Mouse (Mus musculus): ENCODE data around the gene Gm38431.

Gene Gm38431

DNA sequence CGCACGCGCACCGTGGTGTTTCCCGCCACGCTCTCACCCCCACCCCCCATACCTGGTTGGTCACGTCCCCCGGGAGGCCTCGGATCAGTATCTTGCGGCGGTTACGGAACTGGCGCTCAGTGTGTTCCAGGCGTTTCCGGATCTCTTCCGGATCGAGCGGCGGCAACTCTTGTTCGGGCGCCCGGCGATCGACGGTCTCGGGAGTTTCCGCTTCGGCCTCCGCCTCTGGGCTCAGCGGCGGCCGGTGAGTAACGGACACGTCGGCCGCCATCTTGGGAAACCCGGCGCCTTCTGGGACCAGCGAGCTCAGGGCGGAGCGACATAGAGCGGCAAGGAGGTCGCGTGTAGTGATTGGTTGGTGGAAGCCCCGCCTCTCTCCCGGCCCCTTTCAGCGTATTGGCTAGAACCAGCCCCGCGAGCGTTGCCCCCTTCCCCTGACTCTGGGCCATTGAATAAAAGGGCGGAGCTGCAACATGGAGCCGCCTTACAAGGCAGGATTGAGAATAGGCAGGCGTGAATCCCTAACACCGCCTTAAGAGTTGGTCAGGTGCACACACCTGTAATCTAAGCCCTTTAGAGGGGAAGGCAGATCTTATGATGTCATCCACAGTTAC is at the start of gene Gm38431, which contains the start of gene Raver1:
TSS of gene Gm38431 (minus strand) at position 291 of the 614 bp plus-strand sequence.
TSS of gene Raver1 (minus strand) at position 302 of the 614 bp plus-strand sequence.
- DNase-seq (ENCODE audit: low read depth, low spot score): peak; percentile 95

DNA sequence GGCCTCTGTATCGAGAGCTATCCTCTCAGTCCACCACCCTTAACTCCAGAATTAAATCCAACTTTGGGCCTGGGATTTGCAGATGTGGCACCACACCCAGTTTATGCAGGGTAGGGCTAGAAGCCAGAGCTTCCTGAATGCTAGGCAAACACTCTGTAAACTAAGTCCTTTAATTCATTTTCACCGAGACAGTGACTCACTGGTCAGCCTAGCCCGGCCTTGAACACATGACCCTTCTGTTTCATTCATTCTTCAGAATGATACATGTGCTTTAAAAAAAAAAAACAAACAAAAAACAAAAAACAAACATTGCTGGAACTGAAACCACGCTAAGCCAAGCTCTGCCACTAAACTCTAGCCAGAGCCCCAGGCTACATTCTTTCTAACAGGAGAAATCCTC is 46.6 kb upstream of the Gm38431 start:
- no peak for DNase-seq (ENCODE audit: low read depth, low spot score)

DNA sequence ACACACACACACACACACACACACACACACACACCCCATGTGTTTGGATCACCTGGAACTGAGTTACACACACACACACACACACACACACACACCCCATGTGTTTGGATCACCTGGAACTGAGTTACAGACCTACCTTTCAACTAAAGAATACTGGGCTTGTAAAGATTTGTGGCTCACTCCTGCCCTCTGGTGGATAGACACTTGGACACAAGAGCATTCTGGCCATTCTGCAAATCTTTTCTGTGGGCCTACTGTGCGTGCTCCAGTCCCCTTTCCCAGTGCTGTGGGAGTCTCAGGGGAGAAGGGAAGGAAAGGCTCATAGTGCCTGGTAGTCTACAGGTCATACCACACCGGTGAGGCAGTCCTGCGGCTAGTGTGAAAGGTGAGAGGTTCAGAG is 45.4 kb upstream of the Gm38431 start:
- no peak for DNase-seq (ENCODE audit: low read depth, low spot score)

DNA sequence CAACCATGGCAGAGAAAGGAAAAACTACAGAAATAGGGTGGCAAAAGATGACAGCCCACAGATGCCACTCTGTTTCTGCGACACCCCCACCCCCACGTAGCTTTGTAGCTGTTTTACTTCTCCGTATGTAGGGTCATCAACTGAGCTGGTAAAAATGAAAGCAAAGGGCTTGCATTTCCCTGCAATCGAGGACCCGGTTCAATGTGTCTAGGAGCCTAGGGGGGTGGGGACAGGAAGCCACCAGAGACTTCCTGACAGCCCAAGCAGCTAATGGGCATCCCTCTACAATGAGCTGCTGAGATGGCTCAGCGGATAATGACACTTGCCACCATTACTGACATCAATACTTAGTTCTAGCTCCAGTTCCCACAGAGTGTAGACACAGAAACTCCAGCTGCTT is 44.6 kb upstream of the Gm38431 start:
- DNase-seq (ENCODE audit: low read depth, low spot score): no peak

DNA sequence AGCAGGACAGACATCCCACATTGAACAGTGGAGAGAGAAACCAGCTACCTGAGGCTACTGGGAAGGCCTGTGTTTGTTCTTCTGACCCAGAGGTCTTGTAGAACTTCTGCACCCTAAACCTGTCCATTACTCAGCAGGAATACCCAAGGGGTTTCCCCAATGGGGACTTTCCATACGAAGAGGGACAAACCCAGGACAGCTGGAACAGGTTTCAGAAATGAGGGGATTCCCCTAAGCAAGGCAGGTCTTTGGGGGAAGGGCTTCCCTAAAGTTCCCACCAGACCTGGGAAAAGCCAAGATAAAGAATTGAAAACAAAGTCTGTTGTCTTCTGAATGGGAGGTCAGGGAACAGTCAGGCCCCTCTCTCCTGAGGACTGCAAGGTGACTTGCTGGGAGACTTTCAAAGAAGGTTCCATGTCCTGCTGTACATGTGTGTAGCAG is 44.2 kb upstream of the Gm38431 start:
- DNase-seq (ENCODE audit: low read depth, low spot score): no peak

DNA sequence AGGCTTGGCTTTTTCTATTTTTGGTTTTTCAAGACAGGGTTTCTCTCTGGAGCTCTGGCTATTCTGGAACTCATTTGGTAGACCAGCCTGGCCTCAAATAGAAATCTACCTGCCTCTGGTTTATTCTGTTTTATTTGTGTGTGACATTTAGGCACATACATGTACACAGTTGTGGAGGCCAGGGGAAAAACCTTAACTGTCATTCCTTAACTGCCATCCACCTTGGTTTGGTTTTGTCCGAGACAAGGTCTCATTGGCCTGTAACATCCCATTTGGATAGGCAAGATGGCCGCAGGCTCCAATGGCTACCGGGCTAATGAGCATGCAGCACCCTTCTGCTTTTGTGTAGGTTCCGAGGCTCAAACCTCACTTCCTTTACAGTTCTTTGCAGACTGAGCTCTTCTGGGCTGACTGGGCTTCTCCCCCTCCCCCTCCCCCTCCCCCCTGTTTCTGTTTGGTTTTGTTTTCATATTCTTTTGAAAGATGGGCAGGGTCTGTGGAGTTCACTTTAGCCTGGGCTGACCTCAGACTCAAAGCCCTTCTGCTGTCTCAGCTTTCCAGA is 43.6 kb upstream of the Gm38431 start:
- no peak for DNase-seq (ENCODE audit: low read depth, low spot score)

DNA sequence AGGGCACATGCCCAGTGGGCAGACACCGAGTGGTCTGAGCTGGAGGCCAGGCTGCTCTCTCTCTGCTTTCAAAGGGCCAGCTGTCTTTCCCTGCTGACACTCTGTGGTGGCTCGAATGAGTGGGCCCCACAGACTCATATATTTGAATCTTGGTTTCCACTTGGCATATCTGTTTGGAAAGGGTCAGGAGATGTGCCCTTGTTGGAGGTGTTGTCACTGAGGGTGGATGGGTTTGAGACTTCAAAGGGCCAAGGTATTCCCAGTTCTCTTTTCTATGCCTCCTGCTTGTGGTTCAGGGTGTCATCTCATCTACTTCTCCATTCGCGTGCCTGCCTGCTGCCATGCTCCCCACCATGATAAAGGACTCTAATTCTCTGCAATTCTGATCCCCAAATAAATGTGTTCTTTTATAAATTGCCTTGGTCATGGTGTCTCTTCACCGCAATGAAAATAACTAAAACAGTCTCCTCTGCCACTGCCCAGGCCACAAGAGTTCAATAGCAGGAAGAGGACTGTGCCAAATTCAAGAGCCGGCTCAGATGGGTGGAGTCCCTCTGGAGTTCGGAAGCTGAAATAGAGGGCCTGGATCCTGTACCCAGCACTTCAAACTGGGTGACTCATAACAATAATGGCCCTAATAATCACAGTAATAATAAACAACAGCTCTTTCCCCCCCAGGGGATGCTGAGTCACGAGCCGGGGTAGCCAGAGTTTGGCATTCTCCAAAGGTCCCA is 43.0 kb upstream of the Gm38431 start:
- no peak for DNase-seq (ENCODE audit: low read depth, low spot score)

DNA sequence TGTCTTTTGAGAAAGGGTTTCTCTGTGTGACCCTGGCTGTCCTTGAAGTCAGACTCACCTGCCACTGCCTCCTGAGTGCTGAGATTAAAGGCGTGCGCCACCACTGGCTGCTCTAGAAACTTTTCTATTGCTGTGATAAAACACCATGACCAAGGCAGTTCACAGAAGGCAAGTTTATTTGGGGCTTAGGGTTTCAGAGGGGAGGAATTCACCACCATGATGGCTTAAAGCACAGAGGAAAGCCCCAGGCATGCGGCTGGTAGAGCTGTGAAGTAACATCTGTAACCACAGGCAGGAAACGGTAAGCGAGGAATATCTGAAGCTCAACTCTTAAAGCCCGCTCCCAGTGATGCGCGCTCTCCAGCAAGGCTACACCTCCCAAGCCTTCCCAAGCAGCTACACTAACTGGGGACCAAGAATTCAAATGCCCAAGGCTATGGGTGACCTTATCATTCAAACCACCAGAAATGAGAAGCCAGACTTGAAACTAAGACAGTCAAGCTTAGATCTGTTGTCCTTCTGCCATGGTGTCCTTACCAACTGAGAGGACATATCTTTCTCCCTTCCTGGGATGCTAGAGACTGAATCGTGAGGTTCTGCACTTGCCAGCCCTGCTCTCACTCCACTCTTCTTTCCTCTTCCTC is 41.4 kb upstream of the Gm38431 start:
- DNase-seq (ENCODE audit: low read depth, low spot score): no peak

DNA sequence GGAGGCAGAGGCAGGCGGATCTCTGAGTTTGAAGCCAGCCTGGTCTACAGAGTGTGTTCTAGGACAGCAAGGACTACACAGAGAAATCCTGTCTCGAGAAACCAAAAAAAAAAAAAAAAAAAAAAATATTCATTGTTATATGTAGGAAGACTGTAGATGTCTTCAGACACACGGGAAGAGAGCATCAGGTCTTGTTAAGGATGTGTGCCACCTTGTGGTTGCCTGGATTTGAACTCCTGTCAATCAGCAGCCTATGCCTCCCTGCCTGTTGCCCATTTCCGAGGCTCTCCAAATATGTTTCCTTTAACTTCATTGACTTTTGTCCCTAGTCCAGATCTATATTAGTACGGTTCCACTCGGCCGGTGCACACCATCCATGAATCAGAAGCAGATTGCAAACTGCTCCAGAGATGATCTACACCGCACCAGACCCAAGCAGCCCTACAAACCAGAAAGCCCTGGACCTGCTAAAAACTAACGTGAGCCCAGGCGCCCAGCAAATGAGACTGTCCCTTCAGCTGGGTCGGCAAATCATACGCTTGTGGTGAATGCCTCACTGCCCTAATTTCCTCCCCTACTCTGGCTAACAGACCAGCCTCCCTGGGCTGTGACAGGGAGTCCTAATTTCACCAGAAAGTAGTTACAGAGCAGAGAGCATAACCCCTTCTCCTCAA is 40.4 kb upstream of the Gm38431 start:
- DNase-seq (ENCODE audit: low read depth, low spot score): no peak

DNA sequence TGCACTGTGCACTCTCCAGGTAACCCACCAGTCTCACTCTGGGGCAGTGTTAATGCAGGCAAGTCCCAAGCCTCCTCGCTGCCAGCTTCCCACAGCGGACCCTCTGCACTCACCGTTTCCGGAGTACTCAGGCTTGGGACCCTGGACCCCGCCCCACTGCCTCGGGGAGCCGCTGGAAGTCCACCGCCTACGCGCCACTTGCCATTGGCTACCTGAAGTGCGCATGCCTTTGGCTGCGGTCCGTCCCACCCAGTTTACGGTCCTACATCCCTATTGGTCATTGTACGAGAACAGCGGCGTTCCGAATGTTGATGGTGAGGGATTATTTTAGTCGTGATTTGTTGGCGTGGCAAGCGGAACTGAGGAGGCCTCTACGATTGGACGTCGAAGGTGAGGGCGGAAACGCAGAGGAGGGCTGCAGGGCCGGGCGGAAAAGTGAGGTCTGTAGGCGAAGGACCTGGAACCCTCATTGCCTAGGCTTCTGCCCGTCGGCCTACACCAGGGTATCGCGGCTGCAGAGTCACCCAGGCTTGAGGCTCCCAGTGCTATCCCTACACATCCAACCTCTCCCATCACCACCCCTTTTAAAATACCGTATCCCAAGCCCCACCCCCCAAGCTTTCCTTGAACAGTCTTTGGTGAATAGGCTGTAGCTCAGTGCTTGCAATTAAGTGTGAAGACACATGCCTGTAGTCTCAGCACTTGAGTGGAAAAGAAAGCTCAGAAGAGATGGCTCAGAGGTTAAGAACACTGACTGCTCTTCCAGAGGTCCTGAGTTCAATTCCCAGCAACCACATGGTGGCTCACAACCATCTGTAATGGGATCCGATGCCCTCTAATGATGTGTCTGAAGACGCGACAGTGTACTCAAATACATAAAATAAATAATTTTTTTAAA is 39.5 kb upstream of the Gm38431 start, which contains the start of gene Tyk2:
TSS of gene Tyk2 (minus strand) at position 185 of the 898 bp plus-strand sequence.
- DNase-seq (ENCODE audit: low read depth, low spot score): peak; percentile 95

DNA sequence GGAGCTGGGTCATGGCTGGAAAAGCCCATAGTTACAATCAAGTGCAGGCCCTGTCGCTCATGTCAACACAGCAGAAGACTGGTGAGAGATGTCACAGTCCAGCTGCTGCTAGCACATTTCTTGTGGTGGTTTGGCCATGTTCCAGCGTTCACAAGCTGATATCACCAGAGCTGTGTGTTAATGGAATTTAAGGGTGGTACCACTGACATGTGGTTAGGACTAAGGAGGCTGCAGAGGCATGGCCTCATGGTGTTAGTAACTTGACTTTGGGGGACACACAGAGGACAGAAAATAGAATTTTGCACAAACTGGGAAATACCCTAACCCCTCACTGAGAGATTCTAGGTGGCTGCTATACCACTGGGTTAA is 34.4 kb upstream of the Gm38431 start:
- DNase-seq (ENCODE audit: low read depth, low spot score): no peak

DNA sequence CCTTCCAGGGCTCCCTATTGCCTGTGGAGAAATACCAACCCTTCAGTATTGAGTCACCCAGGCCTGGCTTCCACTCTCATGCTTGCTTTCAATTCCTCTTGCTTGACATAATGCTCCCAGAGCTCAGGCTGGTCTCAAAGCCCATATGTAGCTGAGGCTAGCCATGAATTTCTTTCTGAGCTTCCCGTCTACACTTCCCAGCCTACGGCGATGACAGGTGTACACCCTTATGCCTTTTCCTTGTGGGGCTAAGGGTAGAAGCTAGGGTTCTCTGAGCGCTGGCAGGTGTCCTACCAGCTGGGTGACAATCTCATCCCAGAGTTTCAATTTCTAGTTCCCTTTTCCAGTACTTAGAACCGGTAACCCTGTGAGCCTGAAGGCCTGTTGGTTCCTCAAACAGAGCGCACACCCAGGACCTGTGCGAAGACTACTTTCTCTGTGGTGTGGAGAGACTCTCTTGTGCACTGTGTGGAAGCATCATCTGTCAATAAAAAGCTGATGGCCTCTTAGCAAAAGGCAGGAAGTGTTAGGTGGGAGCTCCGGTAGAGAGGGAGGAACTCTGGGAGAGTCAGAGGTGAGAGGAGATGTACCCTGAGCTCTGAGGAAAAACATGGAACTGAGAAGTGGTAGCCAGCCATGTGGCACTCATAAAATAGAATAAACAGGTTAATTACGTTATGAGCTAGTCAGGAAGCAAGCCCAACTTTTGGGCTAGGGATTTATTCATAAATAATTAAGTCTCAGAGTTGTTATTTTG is 33.9 kb upstream of the Gm38431 start:
- no peak for DNase-seq (ENCODE audit: low read depth, low spot score)

DNA sequence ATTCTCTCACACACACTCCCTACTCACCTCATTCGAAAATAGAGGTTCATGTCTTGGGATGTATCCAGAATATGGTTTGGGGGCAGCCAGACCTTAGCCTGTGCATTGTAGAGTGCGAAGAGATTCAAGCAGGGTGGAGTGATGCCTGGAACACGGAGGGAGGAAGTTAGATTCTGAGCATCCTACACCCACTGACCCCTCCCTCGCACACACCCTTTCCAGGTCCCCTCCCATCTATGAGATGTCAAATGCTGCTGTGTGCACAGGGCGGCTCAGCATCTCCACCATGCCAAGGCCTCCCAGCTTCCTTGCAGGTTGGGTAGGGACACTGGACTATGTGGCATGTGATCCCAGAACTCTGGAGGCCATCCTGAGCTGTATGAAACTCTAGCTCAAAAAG is 33.0 kb upstream of the Gm38431 start:
- no peak for DNase-seq (ENCODE audit: low read depth, low spot score)

DNA sequence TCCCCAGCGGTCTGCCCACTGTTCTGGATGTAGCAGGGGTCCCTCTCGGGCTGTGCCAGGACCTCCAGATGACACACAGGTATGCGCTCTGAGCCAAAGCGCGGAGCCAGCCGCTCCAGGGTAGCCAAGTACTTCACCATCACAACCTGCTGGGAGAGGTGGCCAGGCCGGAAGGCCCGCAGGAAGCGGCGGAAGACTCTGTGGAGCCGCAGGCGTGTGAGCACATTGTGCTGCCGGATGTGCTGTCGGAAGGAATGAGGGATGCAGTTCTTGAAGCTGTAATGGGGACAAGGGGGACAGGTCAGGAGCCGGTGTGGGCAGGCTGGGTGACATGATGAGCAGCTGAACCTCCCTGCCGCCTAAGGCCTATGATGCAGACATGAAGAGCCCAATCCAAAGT is 29.7 kb upstream of the Gm38431 start:
- no peak for DNase-seq (ENCODE audit: low read depth, low spot score)

DNA sequence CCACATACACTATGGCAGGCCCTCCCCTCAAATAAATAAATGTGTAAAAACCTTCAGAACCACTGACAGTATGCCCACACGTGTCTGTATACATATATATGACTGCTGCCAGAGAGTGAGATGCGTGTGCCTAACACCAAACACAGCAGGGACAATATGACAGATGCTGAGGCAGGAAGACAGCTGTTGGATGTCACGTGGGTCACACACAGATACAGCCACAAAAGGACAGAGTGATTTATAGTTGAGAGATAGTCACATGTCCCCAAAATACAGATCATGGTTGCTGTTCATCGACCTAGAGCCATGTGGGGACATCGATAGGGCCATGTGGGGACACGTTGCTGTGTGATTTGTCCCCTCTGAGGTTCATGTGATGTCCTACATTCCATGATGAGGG is 25.3 kb upstream of the Gm38431 start:
- no peak for DNase-seq (ENCODE audit: low read depth, low spot score)

DNA sequence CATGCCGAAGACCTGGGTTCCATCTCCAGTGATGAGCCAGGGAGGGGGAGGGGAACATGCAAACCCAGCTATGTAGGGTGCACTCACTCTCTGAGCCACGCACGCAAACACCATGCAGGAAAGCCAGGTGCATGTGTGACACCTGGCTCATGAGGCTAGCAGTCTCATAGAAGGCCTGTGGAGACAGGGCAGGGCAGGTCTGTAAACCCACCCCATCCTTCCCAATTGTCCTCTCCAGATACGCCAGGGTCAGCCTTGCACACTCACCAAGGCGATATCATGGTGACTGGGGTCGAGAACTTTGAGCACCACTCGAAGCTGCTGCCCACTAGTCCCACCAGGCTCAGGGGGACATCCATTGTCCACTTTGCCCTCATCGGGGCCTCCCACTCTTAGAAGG is 23.3 kb upstream of the Gm38431 start:
- DNase-seq (ENCODE audit: low read depth, low spot score): no peak

DNA sequence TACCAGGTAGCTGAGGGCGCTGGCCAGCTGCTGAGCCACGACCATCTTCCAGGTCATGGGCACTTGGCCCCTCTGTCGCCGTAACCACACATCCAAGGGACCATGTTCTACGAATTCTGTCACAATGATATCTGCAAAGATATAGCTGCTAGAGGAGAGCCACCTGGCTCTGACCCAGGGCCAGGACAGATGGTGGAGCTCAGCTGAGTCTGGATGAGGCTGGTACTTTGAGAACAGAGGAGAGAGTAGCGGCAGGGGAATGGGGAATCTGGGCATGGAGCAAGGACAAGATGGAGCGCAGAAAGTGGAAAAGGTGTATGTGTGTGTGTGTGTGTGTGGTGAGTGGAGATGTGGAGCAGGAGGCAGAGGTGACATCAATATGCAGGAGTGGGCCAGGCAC is 22.4 kb upstream of the Gm38431 start:
- no peak for DNase-seq (ENCODE audit: low read depth, low spot score)

DNA sequence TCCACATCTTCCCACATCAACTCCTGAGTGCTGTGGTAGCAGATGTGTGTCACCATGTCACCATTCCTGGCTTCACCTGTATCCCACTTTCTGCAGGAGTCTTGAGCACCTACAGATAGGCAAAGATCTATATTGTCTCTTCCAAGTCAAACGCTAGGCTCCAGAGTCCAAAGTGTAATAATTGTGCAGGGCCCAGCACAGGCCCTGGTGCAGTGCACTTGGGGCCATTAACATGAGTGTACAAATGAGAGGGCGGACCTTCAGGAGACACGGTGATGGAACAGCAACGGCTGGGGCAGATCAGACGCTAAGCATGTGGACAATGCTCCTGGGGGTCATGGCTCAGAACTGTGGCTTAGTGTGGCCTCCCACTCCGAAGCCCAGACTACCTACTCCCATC is 22.0 kb upstream of the Gm38431 start:
- no peak for DNase-seq (ENCODE audit: low read depth, low spot score)

DNA sequence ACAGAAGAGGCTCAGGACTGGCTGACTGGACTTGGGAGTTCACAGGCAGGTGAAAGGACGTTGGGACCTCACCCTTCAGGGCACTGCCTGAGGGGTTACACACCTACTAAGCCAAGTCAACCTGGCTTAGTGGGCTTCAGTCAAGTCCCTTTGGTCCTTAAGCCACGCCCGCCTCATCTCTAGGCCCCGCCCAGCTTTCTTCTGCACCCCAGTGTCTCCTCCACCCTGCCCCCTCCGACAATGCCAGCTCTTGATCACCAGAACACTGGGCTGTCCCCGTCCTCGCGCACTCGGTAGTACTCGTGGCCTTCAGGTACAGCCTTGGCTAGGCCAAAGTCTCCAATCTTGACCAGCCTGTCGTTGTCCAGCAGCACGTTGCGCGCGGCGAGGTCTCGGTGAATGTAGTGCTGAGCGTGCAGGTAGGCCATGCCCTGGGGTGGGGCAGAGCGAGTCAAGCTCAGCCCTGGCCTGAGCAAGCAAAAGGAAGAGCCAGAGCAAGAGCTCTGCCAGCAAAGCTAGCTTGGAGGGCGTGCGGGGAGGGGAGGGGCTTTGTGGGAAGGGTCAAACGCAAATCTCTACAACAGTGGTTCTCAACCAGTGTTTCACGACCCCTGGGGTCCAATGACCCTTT is 15.9 kb upstream of the Gm38431 start:
- no peak for DNase-seq (ENCODE audit: low read depth, low spot score)
